Mouse (Mus musculus): Measurements from ENCODE around the gene Zfp651. TPM values are rescaled to one million over a fixed set of nuclear protein-coding genes. Genes with fewer than 3 reads are reported as not detected.

Gene Zfp651
- polyA plus RNA-seq, 1 experiment = 0.04 TPM

DNA sequence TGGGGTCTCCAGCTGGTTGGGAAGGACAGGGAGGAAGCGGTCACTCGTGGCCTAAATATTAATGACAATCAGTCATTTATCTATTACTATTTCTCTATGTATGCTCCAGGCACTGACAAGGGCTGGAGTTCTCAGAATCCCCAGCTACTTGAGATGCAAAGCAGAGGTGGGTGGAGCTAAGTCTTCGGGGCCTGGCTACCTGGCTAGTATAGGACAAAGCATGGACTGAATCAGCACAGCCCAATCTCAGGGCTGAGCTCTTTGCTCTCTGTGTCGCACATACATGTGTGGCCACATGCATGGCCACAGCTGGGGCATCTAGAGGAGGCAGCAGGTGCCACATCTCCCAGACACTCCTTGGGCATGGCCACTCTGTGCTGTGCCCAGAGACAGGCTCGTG, 61.6 kb downstream of the Zfp651 start:
- Histone ChIP-seq H3K27me3 (ENCODE audit: control insufficient read depth) (no peaks in the 10 kb centered on the region), H3K4me1 (ENCODE audit: control insufficient read depth) (no peaks in the 10 kb centered on the region), H3K36me3 (ENCODE audit: control insufficient read depth) (no peaks in the 10 kb centered on the region), H3K9me3 (ENCODE audit: control insufficient read depth, low read length) (no peaks in the 10 kb centered on the region), H3K4me3 (replicated peaks) (no peak overlapping the region)
- TF ChIP-seq TAL1 (IDR thresholded peaks at IDR 0.05; ENCODE audit: low read length) (no peak), GATA1 (IDR thresholded peaks at IDR 0.05; ENCODE audit: low read length) (no peak)

Other genes starting within 250 kb of the Zfp651 start
- not detected in 2 replicates for gene Lyzl4, start 117.2 kb upstream of the Zfp651 start, polyA plus RNA-seq (2012)
- not detected in 2 replicates for gene Vipr1, start 116.6 kb upstream of the Zfp651 start, polyA plus RNA-seq (2012)
- 0.28 and 0.31 TPM in 2 replicates for gene Sec22c, start 53.8 kb upstream of the Zfp651 start, polyA plus RNA-seq (2012)
- 1.8 and 3.0 TPM in 2 replicates for gene Ss18l2, start 49.0 kb upstream of the Zfp651 start, polyA plus RNA-seq (2012)
- 1.1 and 1.8 TPM in 2 replicates for gene Nktr, start 40.2 kb upstream of the Zfp651 start, polyA plus RNA-seq (2012)
- gene Klhl40, start 18.3 kb downstream of the Zfp651 start, polyA plus RNA-seq (2012) = not detected in 2 replicates
- gene Hhatl, start 33.2 kb downstream of the Zfp651 start, polyA plus RNA-seq (2012) = not detected in 2 replicates
- not detected in 2 replicates for gene Ccdc13, start 80.1 kb downstream of the Zfp651 start, polyA plus RNA-seq (2012)
- gene Higd1a, start 99.0 kb downstream of the Zfp651 start, polyA plus RNA-seq (2012) = 3.0 and 3.7 TPM in 2 replicates
- not detected in 2 replicates for gene Ackr2, start 139.0 kb downstream of the Zfp651 start, polyA plus RNA-seq (2012)
- not detected in 2 replicates for gene Cyp8b1, start 157.0 kb downstream of the Zfp651 start, polyA plus RNA-seq (2012)
- gene Fam198a, start 191.7 kb downstream of the Zfp651 start, polyA plus RNA-seq (2012) = not detected in 2 replicates
- 0.04 TPM in 1 of 2 replicates, not detected in the other for gene Pomgnt2, start 237.8 kb downstream of the Zfp651 start, polyA plus RNA-seq (2012)

Data from erythroblast, embryonic 14.5 days (primary cell).